Mouse (Mus musculus): ENCODE measurements at regions not wholly inside any gene's neighbourhood (a gene's known extent, or its start where the extent isn't known, plus 50 kb on each side); places are given as distances from the start of the nearest gene placed in this dataset.

GRCm38 (mm10) chr14:91658654-91659421 lies 2231.6 kb downstream of the Pcdh9 start:
- peak in 1 of 2 experiments; percentile 3 for DNase-seq (ENCODE audit: low spot score in 2 of 2)

GRCm38 (mm10) chr14:91656011-91656410 lies 2234.5 kb downstream of the Pcdh9 start:
- no peak for DNase-seq (ENCODE audit: low spot score in 2 of 2)

GRCm38 (mm10) chr14:91630976-91631375 lies 2259.5 kb downstream of the Pcdh9 start:
- DNase-seq (ENCODE audit: low spot score in 2 of 2) = no peak

GRCm38 (mm10) chr14:91614391-91614790 lies 2276.1 kb downstream of the Pcdh9 start:
- DNase-seq (ENCODE audit: low spot score in 2 of 2) = no peak

- no peak for DNase-seq (ENCODE audit: low spot score in 2 of 2)
Measured at GRCm38 (mm10) chr14:91604570-91604969, 2285.9 kb downstream of the Pcdh9 start.

GRCm38 (mm10) chr14:91582462-91582861 lies 2308.0 kb downstream of the Pcdh9 start:
- no peak for DNase-seq (ENCODE audit: low spot score in 2 of 2)

GRCm38 (mm10) chr14:91581684-91582424 lies 2308.6 kb downstream of the Pcdh9 start:
- DNase-seq (ENCODE audit: low spot score in 2 of 2) = no peak

GRCm38 (mm10) chr14:91569100-91569499 lies 2321.4 kb downstream of the Pcdh9 start:
- no peak for DNase-seq (ENCODE audit: low spot score in 2 of 2)

GRCm38 (mm10) chr14:91539181-91539580 lies 2351.3 kb downstream of the Pcdh9 start:
- no peak for DNase-seq (ENCODE audit: low spot score in 2 of 2)

- no peak for DNase-seq (ENCODE audit: low spot score in 2 of 2)
Measured at GRCm38 (mm10) chr14:91534931-91535330, 2355.5 kb downstream of the Pcdh9 start.

GRCm38 (mm10) chr14:91498449-91498848 lies 2392.0 kb downstream of the Pcdh9 start:
- no peak for DNase-seq (ENCODE audit: low spot score in 2 of 2)

GRCm38 (mm10) chr14:91478358-91478870 lies 2412.1 kb downstream of the Pcdh9 start:
- no peak for DNase-seq (ENCODE audit: low spot score in 2 of 2)

GRCm38 (mm10) chr14:91463910-91464309 lies 2426.6 kb downstream of the Pcdh9 start:
- no peak for DNase-seq (ENCODE audit: low spot score in 2 of 2)

- no peak for DNase-seq (ENCODE audit: low spot score in 2 of 2)
Measured at GRCm38 (mm10) chr14:91462671-91463070, 2427.8 kb downstream of the Pcdh9 start.

- no peak for DNase-seq (ENCODE audit: low spot score in 2 of 2)
Measured at GRCm38 (mm10) chr14:91458756-91459155, 2431.7 kb downstream of the Pcdh9 start.
